ENCODE assay signal across 9 mouse cellular contexts in the genomic region with DNA sequence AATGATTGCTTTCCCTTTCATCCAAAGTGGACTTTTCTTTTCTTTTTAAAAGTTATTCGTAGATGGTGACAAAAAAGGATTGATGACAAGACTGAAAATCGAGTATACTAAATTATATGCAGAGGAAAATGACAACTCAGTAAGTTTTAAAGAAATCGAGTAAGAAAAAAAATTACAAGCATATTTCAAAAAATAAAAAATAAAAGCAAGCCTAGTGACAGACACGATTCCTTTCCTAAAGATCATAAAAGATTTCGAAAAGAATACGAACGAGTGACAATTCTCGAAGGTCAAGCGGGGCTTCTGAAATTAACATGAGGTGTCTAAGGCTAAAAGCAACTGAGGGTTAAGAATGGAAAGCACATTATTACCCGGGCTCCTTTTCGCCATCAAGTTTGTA. TPM values are rescaled to one million over a fixed set of nuclear protein-coding genes. Genes with fewer than 3 reads are reported as not detected.
DNase-seq lines count a peak whose midpoint lies in the region; ATAC-seq and TF ChIP-seq lines count a peak whose summit lies in the region.
"Had no signal": no experiment of that assay in that cellular context is flagged by ENCODE, and none has a peak within 500 bp of the region (broad histone marks: within the 10 kb centered on the region; RNA-seq: fewer than 3 reads in every experiment).

No protein-coding gene starts in this region.

- H3K4me2 ChIP-seq in liver, embryonic 12.5 days: peak overlapping the region; percentile 91

- intact Hi-C loops in heart, adult 2 months (cut with DNase I): no loop called here

- peak overlapping the region; percentile 92 for H3K27ac ChIP-seq in heart, adult 2 months
- no peak overlapping the region for H3K27ac ChIP-seq in thymus, adult 2 months (ENCODE audit: control insufficient read depth, insufficient read depth, low read length)
- H3K27ac ChIP-seq in liver, embryonic 12.5 days: peak overlapping the region; percentile 96

- no peaks in the 10 kb centered on the region for H3K27me3 ChIP-seq in heart, adult 2 months (ENCODE audit: control insufficient read depth, insufficient read depth, low read length)
- H3K27me3 ChIP-seq in thymus, adult 2 months (ENCODE audit: control insufficient read depth, insufficient read depth, low read length): no peaks in the 10 kb centered on the region
- no peaks in the 10 kb centered on the region for H3K27me3 ChIP-seq in liver, embryonic 12.5 days (replicated peaks)

- H3K9me3 ChIP-seq in liver, embryonic 12.5 days (replicated peaks): no peaks in the 10 kb centered on the region

- H3K4me3 ChIP-seq in heart, adult 2 months: peak overlapping the region; percentile 98
- H3K4me3 ChIP-seq in thymus, adult 2 months (ENCODE audit: control insufficient read depth, insufficient read depth, low read length): peak overlapping the region; percentile 81
- peak overlapping the region; percentile 99 for H3K4me3 ChIP-seq in liver, embryonic 12.5 days

- H3K79me2 ChIP-seq in heart, adult 2 months (replicated peaks; ENCODE audit: control insufficient read depth, insufficient read depth, low read length): peaks cover 5% of the 10 kb centered on the region

- no peak for DNase-seq in heart, adult 2 months
- no peak for DNase-seq in heart, postnatal 4 days
- no peak for DNase-seq in thymus, adult 2 months
- DNase-seq in thymus, postnatal 4 days: no peak
- DNase-seq in frontal cortex, postnatal 25 days (ENCODE audit: low spot score in 2 of 2): no peak
- DNase-seq in cerebellum, adult 11-12 months: no peak
- DNase-seq: B cell, adult 2 months had no signal

- peaks cover 7% of the 10 kb centered on the region for H3K36me3 ChIP-seq in heart, adult 2 months (ENCODE audit: control insufficient read depth, insufficient read depth, low read length)
- no peaks in the 10 kb centered on the region for H3K36me3 ChIP-seq in thymus, adult 2 months (ENCODE audit: control insufficient read depth, insufficient read depth, low read length)
- H3K36me3 ChIP-seq in liver, embryonic 12.5 days: peaks cover 11% of the 10 kb centered on the region

- H3K9ac ChIP-seq in heart, adult 2 months (ENCODE audit: low read depth, low read length): peak overlapping the region; percentile 94
- H3K9ac ChIP-seq in liver, embryonic 12.5 days: peak overlapping the region; percentile 99

- ATAC-seq in liver, embryonic 12.5 days: no peak
- no peak for ATAC-seq in monocyte, adult 5-6 weeks (replicated peaks; ENCODE audit: insufficient number of reproducible peaks, low FRiP score, low TSS enrichment, poor library complexity, severe bottlenecking)

- H3K4me1 ChIP-seq in heart, adult 2 months (ENCODE audit: control insufficient read depth, insufficient read depth, low read length): peaks cover 6% of the 10 kb centered on the region
- H3K4me1 ChIP-seq in thymus, adult 2 months (replicated peaks; ENCODE audit: control insufficient read depth, insufficient read depth, low read length): peaks cover 9% of the 10 kb centered on the region
- H3K4me1 ChIP-seq in liver, embryonic 12.5 days: peaks cover 57% of the 10 kb centered on the region

- no peak for TF ChIP-seq EP300 in heart, adult 2 months (IDR thresholded peaks at IDR 0.05; ENCODE audit: insufficient read depth, low read depth, low read length)

- no peak for TF ChIP-seq POLR2A in heart, adult 2 months (IDR thresholded peaks at IDR 0.05; ENCODE audit: insufficient read depth, low read depth, low read length)
- no peak for TF ChIP-seq POLR2A in thymus, adult 2 months (IDR thresholded peaks at IDR 0.05; ENCODE audit: control insufficient read depth, extremely low read depth, insufficient read depth, low read length, poor library complexity)

- no peak for TF ChIP-seq CTCF in heart, adult 2 months (IDR thresholded peaks at IDR 0.05)
- no peak for TF ChIP-seq CTCF in thymus, adult 2 months (IDR thresholded peaks at IDR 0.05; ENCODE audit: borderline replicate concordance, control insufficient read depth, extremely low read depth, insufficient read depth, low read length, poor library complexity)

- under 1% methylated on average over 11 of the region's 11 CpGs for WGBS in heart, adult 2 months
- WGBS in thymus, adult 2 months: 2% methylated on average over 11 of the region's 11 CpGs
- 1% methylated on average over 11 of the region's 11 CpGs for WGBS in liver, embryonic 12.5 days (ENCODE audit: insufficient replicate concordance)

RNA-seq across cellular contexts. Expression of a gene that starts 1.0 kb away (rescaled TPM):
- total RNA-seq in heart, adult 2 months (2021): 10 to 100 TPM; 51.1 to 60.8 TPM
- 26.6 and 35.1 TPM in 2 replicates for polyA plus RNA-seq in heart, adult 2 months (2012; rRNA removed)
- total RNA-seq in heart, postnatal 4 days (2021): 10 to 100 TPM; 94.7 to 97.0 TPM
- polyA plus RNA-seq in thymus, adult 2 months (2012; rRNA removed): 122 and 168 TPM in 2 replicates
- 195 and 204 TPM in 2 replicates for polyA plus RNA-seq in liver, embryonic 12.5 days (2016; fragmentation: Nextera tagmentation; extraction: Ambion mirVana)
- 124 to 184 TPM (median 154 TPM) in 3 replicates for total RNA-seq in monocyte, adult 5-6 weeks (2017)

RNA-seq across cellular contexts. Expression of a gene that starts 17.4 kb away (rescaled TPM):
- 1 to 10 TPM; 6.6 to 8.1 TPM for total RNA-seq in heart, adult 2 months (2021)
- 12.7 and 14.2 TPM in 2 replicates for polyA plus RNA-seq in heart, adult 2 months (2012; rRNA removed)
- 10 to 100 TPM; 13.7 to 14.4 TPM for total RNA-seq in heart, postnatal 4 days (2021)
- 88.5 and 90.3 TPM in 2 replicates for polyA plus RNA-seq in thymus, adult 2 months (2012; rRNA removed)
- 4.5 and 7.2 TPM in 2 replicates for polyA plus RNA-seq in liver, embryonic 12.5 days (2016; fragmentation: Nextera tagmentation; extraction: Ambion mirVana)
- total RNA-seq in monocyte, adult 5-6 weeks (2017): 13.8 to 18.5 TPM (median 16.0 TPM) in 3 replicates

RNA-seq across cellular contexts. Expression of a gene that starts 21.2 kb away (rescaled TPM):
- 10 to 100 TPM; 75.9 to 80.3 TPM for total RNA-seq in heart, adult 2 months (2021)
- 151 and 165 TPM in 2 replicates for polyA plus RNA-seq in heart, adult 2 months (2012; rRNA removed)
- total RNA-seq in heart, postnatal 4 days (2021): 10 to 100 TPM; 88.1 to 90.0 TPM
- polyA plus RNA-seq in thymus, adult 2 months (2012; rRNA removed): 261 and 301 TPM in 2 replicates
- polyA plus RNA-seq in liver, embryonic 12.5 days (2016; fragmentation: Nextera tagmentation; extraction: Ambion mirVana): 60.1 and 64.8 TPM in 2 replicates
- total RNA-seq in monocyte, adult 5-6 weeks (2017): 322 to 390 TPM (median 323 TPM) in 3 replicates

RNA-seq across cellular contexts. Expression of a gene that starts 21.6 kb away (rescaled TPM):
- total RNA-seq in heart, adult 2 months (2021): not detected
- 0.31 TPM in 1 of 2 replicates, not detected in the other for polyA plus RNA-seq in heart, adult 2 months (2012; rRNA removed)
- not detected for total RNA-seq in heart, postnatal 4 days (2021)
- 0.29 and 0.69 TPM in 2 replicates for polyA plus RNA-seq in thymus, adult 2 months (2012; rRNA removed)
- not detected in 2 replicates for polyA plus RNA-seq in liver, embryonic 12.5 days (2016; fragmentation: Nextera tagmentation; extraction: Ambion mirVana)
- total RNA-seq in monocyte, adult 5-6 weeks (2017): not detected in 3 replicates

RNA-seq across cellular contexts. Expression of a gene that starts 26.2 kb away (rescaled TPM):
- total RNA-seq in heart, adult 2 months (2021): 10 to 100 TPM; 48.0 to 50.8 TPM
- polyA plus RNA-seq in heart, adult 2 months (2012; rRNA removed): 61.3 and 88.9 TPM in 2 replicates
- total RNA-seq in heart, postnatal 4 days (2021): 10 to 100 TPM; 38.6 to 39.4 TPM
- polyA plus RNA-seq in thymus, adult 2 months (2012; rRNA removed): 74.5 and 88.0 TPM in 2 replicates
- 67.2 and 73.1 TPM in 2 replicates for polyA plus RNA-seq in liver, embryonic 12.5 days (2016; fragmentation: Nextera tagmentation; extraction: Ambion mirVana)
- 12.1 to 24.5 TPM (median 22.7 TPM) in 3 replicates for total RNA-seq in monocyte, adult 5-6 weeks (2017)
